ENCODE assay signal across 17 mouse cellular contexts in genomic region chr11:68648385-68649148, GRCm38 (mm10). TPM values are rescaled to one million over a fixed set of nuclear protein-coding genes. Genes with fewer than 3 reads are reported as not detected.
A peak's percentile ranks its signal among the peaks of the same experiment; 100 is the strongest.
DNase-seq lines count a peak whose midpoint lies in the region; ATAC-seq and TF ChIP-seq lines count a peak whose summit lies in the region.
"Had no signal": no experiment of that assay in that cellular context is flagged by ENCODE, and none has a peak within 500 bp of the region (broad histone marks: within the 10 kb centered on the region; RNA-seq: fewer than 3 reads in every experiment).

No protein-coding gene starts in this region.

- no peaks in the 10 kb centered on the region for H3K27me3 ChIP-seq in kidney, adult 2 months (replicated peaks; ENCODE audit: control insufficient read depth, insufficient read depth, low read length)
- H3K27me3 ChIP-seq in lung, embryonic 15.5 days, result no peaks in the 10 kb centered on the region
- H3K27me3 ChIP-seq in stomach, postnatal 0 days (ENCODE audit: control insufficient read depth, insufficient read depth, low read length), result no peaks in the 10 kb centered on the region
- no peaks in the 10 kb centered on the region for H3K27me3 ChIP-seq in intestine, embryonic 15.5 days (replicated peaks)
- H3K27me3 ChIP-seq: embryonic facial prominence, embryonic 15.5 days; limb, embryonic 13.5 days; midbrain, embryonic 12.5 days had no signal

- TF ChIP-seq CTCF in kidney, adult 2 months (conservative IDR thresholded peaks at IDR 0.05; ENCODE audit: insufficient read depth, insufficient read length, low read depth, low read length), result no peak
- TF ChIP-seq CTCF in stomach, postnatal 0 days (IDR thresholded peaks at IDR 0.05; ENCODE audit: low read depth), result no peak

- H3K9me3 ChIP-seq in lung, embryonic 15.5 days, result no peaks in the 10 kb centered on the region
- H3K9me3 ChIP-seq in stomach, postnatal 0 days (ENCODE audit: control insufficient read depth, low read length), result no peaks in the 10 kb centered on the region
- H3K9me3 ChIP-seq in intestine, embryonic 15.5 days, result no peaks in the 10 kb centered on the region
- H3K9me3 ChIP-seq: embryonic facial prominence, embryonic 15.5 days; hindbrain, embryonic 10.5 days; limb, embryonic 13.5 days; liver, embryonic 15.5 days; midbrain, embryonic 12.5 days had no signal

- H3K4me3 ChIP-seq in kidney, adult 2 months (ENCODE audit: insufficient read depth, low read depth, low read length), result no peak overlapping the region
- H3K4me3 ChIP-seq in lung, embryonic 15.5 days, result no peak overlapping the region
- no peak overlapping the region for H3K4me3 ChIP-seq in stomach, postnatal 0 days (ENCODE audit: low read depth, low read length)
- no peak overlapping the region for H3K4me3 ChIP-seq in intestine, embryonic 15.5 days (replicated peaks)
- H3K4me3 ChIP-seq: embryonic facial prominence, embryonic 15.5 days; hindbrain, embryonic 10.5 days; limb, embryonic 13.5 days; liver, embryonic 15.5 days; midbrain, embryonic 12.5 days had no signal

- WGBS in kidney, adult 2 months, result 64% methylated on average over 16 of the region's 16 CpGs
- 46% methylated on average over 15 of the region's 16 CpGs for WGBS in lung, embryonic 15.5 days
- WGBS in stomach, postnatal 0 days, result 57% methylated on average over 15 of the region's 16 CpGs
- WGBS in intestine, embryonic 15.5 days, result 60% methylated on average over 15 of the region's 16 CpGs

- H3K27ac ChIP-seq in kidney, adult 2 months (ENCODE audit: insufficient read depth, low read depth, low read length), result 0 out of 2 replicates have a peak overlapping the region, but pooled peaks have one; percentile 26
- H3K27ac ChIP-seq in lung, embryonic 15.5 days, result 0 out of 2 replicates have a peak overlapping the region, but pooled peaks have one; percentile 29
- no peak overlapping the region for H3K27ac ChIP-seq in stomach, postnatal 0 days (replicated peaks)
- no peak overlapping the region; the same call in 1 of the 2 replicates for H3K27ac ChIP-seq in intestine, embryonic 15.5 days
- H3K27ac ChIP-seq: embryonic facial prominence, embryonic 15.5 days; hindbrain, embryonic 10.5 days; limb, embryonic 13.5 days; liver, embryonic 15.5 days; macrophage; midbrain, embryonic 12.5 days had no signal

- TF ChIP-seq POLR2A in kidney, adult 2 months (IDR thresholded peaks at IDR 0.05; ENCODE audit: low read depth, low read length), result no peak

- H3K4me2 ChIP-seq in lung, embryonic 15.5 days, result no peak overlapping the region
- no peak overlapping the region for H3K4me2 ChIP-seq in stomach, postnatal 0 days (replicated peaks; ENCODE audit: low read depth)
- no peak overlapping the region for H3K4me2 ChIP-seq in intestine, embryonic 15.5 days (replicated peaks)
- H3K4me2 ChIP-seq: embryonic facial prominence, embryonic 15.5 days; limb, embryonic 13.5 days; liver, embryonic 15.5 days; midbrain, embryonic 12.5 days had no signal

- no peaks in the 10 kb centered on the region for H3K4me1 ChIP-seq in kidney, adult 2 months (ENCODE audit: control insufficient read depth, insufficient read depth, low read length)
- peaks cover 27% of the 10 kb centered on the region for H3K4me1 ChIP-seq in lung, embryonic 15.5 days
- H3K4me1 ChIP-seq in stomach, postnatal 0 days (replicated peaks; ENCODE audit: control insufficient read depth, insufficient read depth), result no peaks in the 10 kb centered on the region
- no peaks in the 10 kb centered on the region for H3K4me1 ChIP-seq in intestine, embryonic 15.5 days (replicated peaks)
- H3K4me1 ChIP-seq: embryonic facial prominence, embryonic 15.5 days; liver, embryonic 15.5 days; midbrain, embryonic 12.5 days had no signal

- no peaks in the 10 kb centered on the region for H3K36me3 ChIP-seq in kidney, adult 2 months (ENCODE audit: control insufficient read depth, insufficient read depth, low read length)
- no peaks in the 10 kb centered on the region for H3K36me3 ChIP-seq in lung, embryonic 15.5 days
- H3K36me3 ChIP-seq in stomach, postnatal 0 days (ENCODE audit: control insufficient read depth, insufficient read depth, low read length), result no peaks in the 10 kb centered on the region
- H3K36me3 ChIP-seq in intestine, embryonic 15.5 days, result no peaks in the 10 kb centered on the region
- H3K36me3 ChIP-seq: embryonic facial prominence, embryonic 15.5 days; hindbrain, embryonic 10.5 days; limb, embryonic 13.5 days; liver, embryonic 15.5 days; midbrain, embryonic 12.5 days had no signal

- H3K9ac ChIP-seq in lung, embryonic 15.5 days, result no peak overlapping the region
- H3K9ac ChIP-seq in stomach, postnatal 0 days (ENCODE audit: low read length), result no peak overlapping the region
- no peak overlapping the region for H3K9ac ChIP-seq in intestine, embryonic 15.5 days
- H3K9ac ChIP-seq: embryonic facial prominence, embryonic 15.5 days; limb, embryonic 13.5 days; liver, embryonic 15.5 days; midbrain, embryonic 12.5 days had no signal

- no peak for ATAC-seq in lung, embryonic 15.5 days (ENCODE audit: borderline replicate concordance, extremely low read depth, low FRiP score, low TSS enrichment)
- peak; percentile 24; the same call in 1 of the 2 replicates for ATAC-seq in stomach, postnatal 0 days (ENCODE audit: low FRiP score, low TSS enrichment)
- no peak for ATAC-seq in intestine, embryonic 15.5 days
- ATAC-seq: inflammation-experienced regulatory T-cells, adult 6 months had no signal

- no peak for TF ChIP-seq EP300 in stomach, postnatal 0 days (optimal IDR thresholded peaks at IDR 0.05)

- peak; percentile 8 for DNase-seq in kidney, adult 2 months
- DNase-seq in kidney, postnatal 36 days, result no peak
- DNase-seq in lung, postnatal 14 days, result no peak
- DNase-seq in brain, adult 2 months (ENCODE audit: low read depth, low spot score), result peak; percentile 76
- DNase-seq in stomach, postnatal 0 days (ENCODE audit: low spot score), result no peak
- DNase-seq: cerebellum, adult 9-10 months; heart, adult 18-20 months; kidney, postnatal 14 days had no signal

RNA-seq across cellular contexts. Expression of gene Myh10, which starts 42.8 kb away (rescaled TPM):
- 32.4 and 33.7 TPM in 2 replicates for polyA plus RNA-seq in kidney, adult 2 months (2012; rRNA removed)
- 130 and 136 TPM in 2 replicates for polyA plus RNA-seq in lung, embryonic 15.5 days (2015; fragmentation: Nextera tagmentation; extraction: Ambion mirVana)
- polyA plus RNA-seq in stomach, postnatal 0 days (2015; fragmentation: Nextera tagmentation; extraction: Ambion mirVana), result 20.0 and 20.5 TPM in 2 replicates
- polyA plus RNA-seq in intestine, embryonic 15.5 days (2015; fragmentation: Nextera tagmentation; extraction: Ambion mirVana), result 68.2 and 70.4 TPM in 2 replicates

Comparison
In these comparisons a context has a peak if more than half of its experiments do, and no peak if none do; other contexts are left out.
1. DNase-seq: peak in kidney, adult 2 months (single experiment) and brain, adult 2 months (single experiment); none in kidney, postnatal 36 days (0 of 2), lung, postnatal 14 days (single experiment) and stomach, postnatal 0 days (single experiment).
2. H3K27ac ChIP-seq: peak in kidney, adult 2 months (single experiment) and lung, embryonic 15.5 days (single experiment); none in stomach, postnatal 0 days (single experiment) and intestine, embryonic 15.5 days (single experiment).